Mouse (Mus musculus): ENCODE data around the gene Hadh. TPM values are rescaled to one million over a fixed set of nuclear protein-coding genes. Genes with fewer than 3 reads are reported as not detected.

The Hadh gene
- polyA plus RNA-seq, 1 experiment from 2014 or later: 34.1 TPM

DNA sequence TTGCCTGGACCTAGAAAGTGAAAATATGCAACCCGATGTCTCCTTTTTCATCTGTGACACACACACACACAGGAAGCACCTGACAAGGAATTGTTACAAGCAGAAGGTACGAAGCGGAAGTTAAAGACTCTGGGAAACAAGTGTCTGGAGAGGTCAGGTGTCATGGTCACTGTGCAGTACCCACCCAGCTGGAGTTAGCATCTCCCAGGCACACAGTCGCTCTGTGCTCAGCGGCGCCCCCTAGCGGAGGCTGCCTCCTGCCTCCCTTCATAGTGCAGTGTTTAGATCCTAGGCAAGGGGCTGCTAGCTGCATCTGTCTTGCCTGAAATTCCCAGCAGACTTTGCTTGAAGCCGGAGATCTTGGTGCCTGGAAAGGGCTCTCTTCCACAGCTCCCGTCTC, 57.1 kb downstream of the Hadh start:
- ATAC-seq (no peak), DNase-seq (ENCODE audit: low spot score) (no peak)
- no peak overlapping the region for H3K4me2 ChIP-seq (ENCODE audit: low read length)
- H3K36me3 ChIP-seq (ENCODE audit: control insufficient read depth, insufficient read depth, low read length): no peaks in the 10 kb centered on the region
- H3K27me3 ChIP-seq (replicated peaks; ENCODE audit: control insufficient read depth, insufficient read depth, low read length): no peaks in the 10 kb centered on the region
- H3K9ac ChIP-seq (ENCODE audit: low read length): no peak overlapping the region
- H3K4me1 ChIP-seq (ENCODE audit: control insufficient read depth, insufficient read depth, low read length): no peaks in the 10 kb centered on the region
- H3K27ac ChIP-seq (ENCODE audit: low read depth, low read length): no peak overlapping the region
- 66% methylated on average over 9 of the region's 9 CpGs for WGBS
- no peak overlapping the region for H3K4me3 ChIP-seq (ENCODE audit: low read depth, low read length)
- no peaks in the 10 kb centered on the region for H3K9me3 ChIP-seq (replicated peaks; ENCODE audit: control insufficient read depth, low read length)

DNA sequence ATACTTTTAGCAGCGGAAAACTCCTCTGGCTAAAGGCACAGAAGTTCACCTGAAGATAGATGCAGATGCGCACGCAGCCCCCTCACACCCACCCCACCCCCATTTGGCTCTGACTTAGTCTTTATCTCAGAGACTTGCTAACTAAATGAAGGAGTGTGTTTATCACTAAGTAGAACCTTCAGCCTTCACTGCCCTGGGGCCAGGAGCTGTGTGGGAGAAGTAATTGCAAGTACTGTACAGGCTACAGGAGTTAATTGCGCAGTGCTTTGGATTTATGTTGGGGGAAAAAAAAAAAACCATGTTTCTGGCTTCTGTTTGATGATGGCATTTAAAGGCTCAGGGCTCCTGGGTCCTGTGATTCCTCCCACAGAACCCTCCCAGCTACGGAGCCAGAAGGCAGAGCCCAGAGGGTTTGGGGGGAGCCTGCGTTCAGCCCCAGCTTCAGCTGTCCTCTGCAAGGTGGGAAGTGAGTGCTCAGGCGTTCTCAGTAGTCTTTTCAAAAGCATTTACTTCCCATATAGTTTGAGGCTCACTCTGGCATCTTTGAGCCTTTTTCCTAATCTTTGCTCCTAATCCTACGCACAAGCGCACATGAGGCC, 57.7 kb downstream of the Hadh start:
- Histone ChIP-seq H3K4me3 (ENCODE audit: low read depth, low read length) (no peak overlapping the region), H3K4me2 (ENCODE audit: low read length) (no peak overlapping the region), H3K27me3 (replicated peaks; ENCODE audit: control insufficient read depth, insufficient read depth, low read length) (no peaks in the 10 kb centered on the region), H3K9me3 (replicated peaks; ENCODE audit: control insufficient read depth, low read length) (no peaks in the 10 kb centered on the region), H3K36me3 (ENCODE audit: control insufficient read depth, insufficient read depth, low read length) (no peaks in the 10 kb centered on the region), H3K4me1 (ENCODE audit: control insufficient read depth, insufficient read depth, low read length) (no peaks in the 10 kb centered on the region), H3K9ac (ENCODE audit: low read length) (no peak overlapping the region), H3K27ac (ENCODE audit: low read depth, low read length) (no peak overlapping the region)
- ATAC-seq (no peak), DNase-seq (ENCODE audit: low spot score) (no peak)
- 88% methylated on average over 9 of the region's 9 CpGs for WGBS

DNA sequence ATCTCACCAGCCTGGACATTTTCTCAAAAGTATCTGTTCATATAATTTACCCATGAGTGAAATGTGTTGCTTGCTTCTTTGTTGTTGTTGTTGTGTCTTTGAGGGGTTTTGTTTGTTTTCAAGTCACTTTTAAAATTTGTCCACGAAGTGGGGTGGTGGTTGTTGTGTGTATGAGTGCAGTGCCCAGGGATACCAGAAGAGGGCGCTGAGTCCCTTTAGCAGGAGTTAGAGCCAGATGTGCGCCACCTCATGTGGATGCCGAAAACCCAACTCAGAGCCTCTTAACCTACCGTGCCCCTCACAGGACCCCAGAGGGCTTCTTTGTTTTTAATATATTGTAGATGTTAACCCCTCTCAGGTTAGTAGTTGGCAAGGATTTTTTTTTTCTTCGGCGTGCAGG, 59.7 kb downstream of the Hadh start:
- H3K27ac ChIP-seq (ENCODE audit: low read depth, low read length): no peak overlapping the region
- H3K9me3 ChIP-seq (replicated peaks; ENCODE audit: control insufficient read depth, low read length): no peaks in the 10 kb centered on the region
- WGBS: 84% methylated on average over 7 of the region's 7 CpGs
- no peaks in the 10 kb centered on the region for H3K4me1 ChIP-seq (ENCODE audit: control insufficient read depth, insufficient read depth, low read length)
- no peak overlapping the region for H3K4me3 ChIP-seq (ENCODE audit: low read depth, low read length)
- no peak overlapping the region for H3K4me2 ChIP-seq (ENCODE audit: low read length)
- ATAC-seq (no peak), DNase-seq (ENCODE audit: low spot score) (no peak)
- no peak overlapping the region for H3K9ac ChIP-seq (ENCODE audit: low read length)
- H3K36me3 ChIP-seq (ENCODE audit: control insufficient read depth, insufficient read depth, low read length): no peaks in the 10 kb centered on the region
- H3K27me3 ChIP-seq (replicated peaks; ENCODE audit: control insufficient read depth, insufficient read depth, low read length): no peaks in the 10 kb centered on the region

DNA sequence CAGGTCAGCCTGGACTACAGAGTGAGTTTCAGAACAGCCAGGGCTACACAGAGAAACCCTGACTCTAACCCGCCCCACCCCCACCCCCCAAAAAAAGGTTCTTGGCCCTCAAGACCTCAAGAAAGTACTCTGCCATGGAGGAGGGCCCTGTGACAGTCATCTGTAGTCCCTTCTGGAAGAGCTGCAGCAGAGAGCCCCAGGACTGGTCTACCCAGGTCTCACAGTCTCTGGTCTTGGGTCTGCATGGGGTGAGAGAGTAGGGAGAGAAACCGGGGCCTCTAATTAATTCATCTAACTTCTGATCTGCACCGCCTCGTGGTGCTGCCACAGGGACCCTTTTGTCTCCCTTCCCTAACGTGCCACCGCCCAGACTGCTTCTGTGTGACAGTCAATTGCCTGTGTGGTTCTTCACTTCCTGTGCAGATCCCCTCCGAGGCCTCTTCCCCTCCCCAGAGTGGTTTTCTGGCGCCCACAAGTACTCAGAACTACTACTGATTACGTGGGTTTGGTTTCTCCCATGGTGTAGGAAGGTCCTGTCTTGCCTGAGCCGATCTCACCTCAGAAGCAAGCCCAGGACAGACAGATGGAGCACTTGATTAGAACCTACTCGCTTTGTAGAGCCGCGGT, 63.5 kb downstream of the Hadh start:
- Histone ChIP-seq H3K27ac (ENCODE audit: low read depth, low read length) (no peak overlapping the region), H3K27me3 (replicated peaks; ENCODE audit: control insufficient read depth, insufficient read depth, low read length) (no peaks in the 10 kb centered on the region), H3K9me3 (replicated peaks; ENCODE audit: control insufficient read depth, low read length) (no peaks in the 10 kb centered on the region), H3K9ac (ENCODE audit: low read length) (no peak overlapping the region), H3K36me3 (ENCODE audit: control insufficient read depth, insufficient read depth, low read length) (no peaks in the 10 kb centered on the region), H3K4me1 (ENCODE audit: control insufficient read depth, insufficient read depth, low read length) (no peaks in the 10 kb centered on the region), H3K4me2 (ENCODE audit: low read length) (no peak overlapping the region), H3K4me3 (ENCODE audit: low read depth, low read length) (no peak overlapping the region)
- 54% methylated on average over 13 of the region's 13 CpGs for WGBS
- ATAC-seq (no peak), DNase-seq (ENCODE audit: low spot score) (no peak)

DNA sequence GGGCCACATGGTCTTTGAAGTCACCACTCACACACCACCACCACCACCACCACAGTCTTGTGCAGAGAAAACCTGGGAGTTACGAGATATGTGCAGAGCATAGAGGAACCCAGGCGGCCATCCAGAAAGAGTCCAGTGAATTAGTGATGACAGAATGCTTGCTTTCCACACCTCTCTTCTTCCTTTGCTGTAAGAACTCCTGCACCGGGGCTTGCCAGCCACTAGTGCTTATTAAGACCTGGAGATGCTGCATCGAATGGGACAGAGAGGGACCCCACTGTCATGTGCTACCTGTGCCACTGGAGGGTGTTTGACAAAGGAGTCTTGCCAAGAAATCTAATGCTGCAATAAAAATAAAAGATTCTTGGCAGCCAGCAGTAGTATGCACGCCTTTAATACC, 64.1 kb downstream of the Hadh start:
- H3K36me3 ChIP-seq (ENCODE audit: control insufficient read depth, insufficient read depth, low read length): no peaks in the 10 kb centered on the region
- no peak overlapping the region for H3K4me2 ChIP-seq (ENCODE audit: low read length)
- H3K9me3 ChIP-seq (replicated peaks; ENCODE audit: control insufficient read depth, low read length): no peaks in the 10 kb centered on the region
- H3K9ac ChIP-seq (ENCODE audit: low read length): no peak overlapping the region
- WGBS: 68% methylated on average over 5 of the region's 5 CpGs
- no peak for ATAC-seq
- H3K27me3 ChIP-seq (replicated peaks; ENCODE audit: control insufficient read depth, insufficient read depth, low read length): no peaks in the 10 kb centered on the region
- H3K27ac ChIP-seq (ENCODE audit: low read depth, low read length): no peak overlapping the region
- no peak for DNase-seq (ENCODE audit: low spot score)
- H3K4me3 ChIP-seq (ENCODE audit: low read depth, low read length): no peak overlapping the region
- H3K4me1 ChIP-seq (ENCODE audit: control insufficient read depth, insufficient read depth, low read length): no peaks in the 10 kb centered on the region

DNA sequence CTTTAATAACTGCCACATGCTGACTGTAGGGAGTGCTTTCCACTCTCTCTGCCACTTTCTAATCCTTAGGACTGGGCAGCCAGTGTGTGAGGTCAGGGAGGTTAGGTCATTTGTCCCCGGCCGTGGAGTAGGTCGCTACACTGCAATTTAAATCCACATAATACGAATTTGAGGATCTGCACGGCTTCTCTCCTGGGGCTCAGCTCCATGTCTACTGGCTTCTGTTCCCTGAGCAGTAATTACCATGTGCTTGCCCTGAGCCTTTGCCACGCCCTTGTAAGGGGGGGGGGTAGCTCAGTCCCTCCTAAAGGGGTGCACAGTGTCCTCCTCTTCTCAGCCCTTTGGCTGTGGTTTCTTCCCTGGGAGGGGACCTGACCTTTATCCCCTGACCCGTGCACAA, 69.6 kb downstream of the Hadh start:
- Histone ChIP-seq H3K9ac (ENCODE audit: low read length) (no peak overlapping the region), H3K36me3 (ENCODE audit: control insufficient read depth, insufficient read depth, low read length) (no peaks in the 10 kb centered on the region), H3K4me3 (ENCODE audit: low read depth, low read length) (no peak overlapping the region), H3K9me3 (replicated peaks; ENCODE audit: control insufficient read depth, low read length) (no peaks in the 10 kb centered on the region), H3K4me1 (ENCODE audit: control insufficient read depth, insufficient read depth, low read length) (no peaks in the 10 kb centered on the region), H3K27ac (ENCODE audit: low read depth, low read length) (no peak overlapping the region), H3K27me3 (replicated peaks; ENCODE audit: control insufficient read depth, insufficient read depth, low read length) (no peaks in the 10 kb centered on the region), H3K4me2 (ENCODE audit: low read length) (no peak overlapping the region)
- DNase-seq (ENCODE audit: low spot score) (no peak), ATAC-seq (no peak)
- WGBS: 38% methylated on average over 7 of the region's 7 CpGs

DNA sequence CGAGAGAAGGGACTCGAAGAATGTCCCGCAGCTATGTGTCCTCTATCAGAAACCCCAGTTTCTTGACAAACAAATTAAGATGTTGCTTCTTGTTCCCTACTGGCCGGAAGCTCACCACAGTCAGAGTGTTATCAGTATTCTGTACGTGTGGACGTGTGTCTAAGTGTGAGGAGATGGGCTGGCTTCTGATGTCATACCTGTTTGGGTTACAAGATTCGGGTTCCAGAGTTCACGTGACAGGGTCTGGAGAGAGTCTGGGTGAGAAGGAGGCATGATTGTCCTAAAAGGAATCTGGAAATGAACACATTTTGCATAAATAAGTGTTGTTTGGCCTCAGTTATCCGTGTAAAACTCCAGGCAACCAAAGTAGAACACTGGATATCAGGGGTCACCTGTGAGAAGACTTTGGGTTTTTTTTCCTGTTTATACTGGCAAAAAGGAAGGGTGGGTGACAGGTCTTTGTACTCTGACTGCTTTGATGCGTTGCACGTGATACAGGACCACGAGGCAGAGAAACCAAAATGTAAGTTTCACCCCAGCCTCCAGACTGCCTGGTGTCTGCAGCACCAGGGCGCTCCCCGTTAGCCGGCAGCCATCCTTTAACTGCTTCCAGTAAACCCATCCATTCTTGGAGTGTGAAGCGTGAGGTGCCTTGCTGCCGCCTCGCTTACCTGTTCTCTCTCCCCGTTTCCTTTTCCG, 72.2 kb downstream of the Hadh start:
- Histone ChIP-seq H3K9ac (ENCODE audit: low read length) (no peak overlapping the region), H3K9me3 (replicated peaks; ENCODE audit: control insufficient read depth, low read length) (no peaks in the 10 kb centered on the region), H3K27ac (ENCODE audit: low read depth, low read length) (no peak overlapping the region), H3K4me1 (ENCODE audit: control insufficient read depth, insufficient read depth, low read length) (no peaks in the 10 kb centered on the region), H3K4me3 (ENCODE audit: low read depth, low read length) (no peak overlapping the region), H3K27me3 (replicated peaks; ENCODE audit: control insufficient read depth, insufficient read depth, low read length) (no peaks in the 10 kb centered on the region), H3K36me3 (ENCODE audit: control insufficient read depth, insufficient read depth, low read length) (no peaks in the 10 kb centered on the region), H3K4me2 (ENCODE audit: low read length) (0 out of 2 replicates have a peak overlapping the region, but pooled peaks have one; percentile 16)
- WGBS: 68% methylated on average over 20 of the region's 20 CpGs
- ATAC-seq: no peak
- DNase-seq (ENCODE audit: low spot score): no peak

DNA sequence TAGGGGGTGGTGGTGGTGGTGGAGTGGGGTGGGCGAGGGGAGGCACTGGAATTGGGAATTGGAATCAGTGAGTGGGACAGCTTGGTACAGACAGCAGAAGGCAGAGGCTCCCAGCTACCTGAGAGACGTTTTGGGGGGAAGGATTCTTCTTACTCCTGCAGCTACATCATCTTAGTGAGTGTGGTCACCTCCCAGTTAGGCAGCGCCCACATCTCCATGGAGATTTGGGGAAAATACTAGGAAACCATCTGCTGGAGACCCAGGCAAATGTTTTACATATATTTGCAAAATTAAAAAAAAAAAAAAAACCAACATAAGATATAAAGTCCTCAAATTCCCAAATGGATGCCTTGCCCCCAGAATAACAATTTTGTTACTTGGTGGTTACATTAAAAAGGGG, 72.9 kb downstream of the Hadh start:
- Histone ChIP-seq H3K4me1 (ENCODE audit: control insufficient read depth, insufficient read depth, low read length) (no peaks in the 10 kb centered on the region), H3K36me3 (ENCODE audit: control insufficient read depth, insufficient read depth, low read length) (no peaks in the 10 kb centered on the region), H3K27me3 (replicated peaks; ENCODE audit: control insufficient read depth, insufficient read depth, low read length) (no peaks in the 10 kb centered on the region), H3K9me3 (replicated peaks; ENCODE audit: control insufficient read depth, low read length) (no peaks in the 10 kb centered on the region), H3K4me3 (ENCODE audit: low read depth, low read length) (no peak overlapping the region), H3K9ac (ENCODE audit: low read length) (no peak overlapping the region), H3K4me2 (ENCODE audit: low read length) (no peak overlapping the region), H3K27ac (ENCODE audit: low read depth, low read length) (no peak overlapping the region)
- WGBS: 79% methylated on average over 3 of the region's 3 CpGs
- no peak for ATAC-seq
- DNase-seq (ENCODE audit: low spot score): no peak

DNA sequence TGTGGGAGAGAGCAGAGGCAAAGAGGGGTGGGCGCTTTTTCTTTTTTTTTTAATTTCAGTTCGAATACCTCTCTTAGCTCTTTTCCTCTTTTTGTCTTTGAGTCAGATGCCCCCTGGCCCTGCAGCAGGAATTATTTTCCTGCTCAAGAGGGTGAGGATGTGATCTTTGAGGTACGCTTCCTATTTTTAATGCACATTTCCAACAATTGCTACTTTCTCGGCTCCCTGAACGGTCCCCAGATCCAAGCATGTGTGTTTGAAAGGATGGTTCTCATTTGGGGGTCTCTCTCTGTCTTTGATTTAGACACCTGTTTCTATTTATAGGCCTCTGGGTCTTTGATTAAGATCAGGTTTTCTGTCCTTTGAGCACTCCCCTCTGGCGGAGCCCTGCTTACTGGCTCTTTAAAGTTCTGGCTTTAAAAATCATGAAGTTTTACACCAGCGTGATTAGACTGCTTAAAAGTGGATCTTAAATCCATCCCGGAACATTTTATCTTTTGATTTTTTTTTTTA, 75.3 kb downstream of the Hadh start:
- ATAC-seq (no peak), DNase-seq (ENCODE audit: low spot score) (peak; percentile 43)
- Histone ChIP-seq H3K9me3 (replicated peaks; ENCODE audit: control insufficient read depth, low read length) (no peaks in the 10 kb centered on the region), H3K27ac (ENCODE audit: low read depth, low read length) (no peak overlapping the region), H3K36me3 (ENCODE audit: control insufficient read depth, insufficient read depth, low read length) (peaks cover 3% of the 10 kb centered on the region; the same call in 1 of the 2 replicates), H3K4me3 (ENCODE audit: low read depth, low read length) (no peak overlapping the region), H3K4me1 (ENCODE audit: control insufficient read depth, insufficient read depth, low read length) (no peaks in the 10 kb centered on the region), H3K9ac (ENCODE audit: low read length) (no peak overlapping the region), H3K4me2 (ENCODE audit: low read length) (no peak overlapping the region), H3K27me3 (replicated peaks; ENCODE audit: control insufficient read depth, insufficient read depth, low read length) (no peaks in the 10 kb centered on the region)
- WGBS: 68% methylated on average over 8 of the region's 8 CpGs
